Mouse (Mus musculus): ENCODE measurements around the gene Prr23a2.

GRCm38 (mm10) chr9:98816066-98816465 lies 40.2 kb upstream of the Prr23a2 start:
- TF ChIP-seq GATA1 (IDR thresholded peaks at IDR 0.05; ENCODE audit: low read length) (no peak), TAL1 (IDR thresholded peaks at IDR 0.05; ENCODE audit: low read length) (no peak)
